Mouse (Mus musculus) bone marrow macrophage, adult 2 months (primary cell): ENCODE data around the gene Ccdc194.

ENCODE experiments used
- CTCF ChIP-seq: IDR thresholded peaks from 2 replicates; pipeline ENCODE4 v1.5.1; 2012; ENCODE audit warnings: low read depth, mild to moderate bottlenecking, low read length, moderate library complexity
- POLR2A ChIP-seq: IDR thresholded peaks from 2 replicates; pipeline ENCODE4 v1.6.1; 2012; ENCODE audit warnings: mild to moderate bottlenecking, low read depth, low read length, borderline replicate concordance

DNA sequence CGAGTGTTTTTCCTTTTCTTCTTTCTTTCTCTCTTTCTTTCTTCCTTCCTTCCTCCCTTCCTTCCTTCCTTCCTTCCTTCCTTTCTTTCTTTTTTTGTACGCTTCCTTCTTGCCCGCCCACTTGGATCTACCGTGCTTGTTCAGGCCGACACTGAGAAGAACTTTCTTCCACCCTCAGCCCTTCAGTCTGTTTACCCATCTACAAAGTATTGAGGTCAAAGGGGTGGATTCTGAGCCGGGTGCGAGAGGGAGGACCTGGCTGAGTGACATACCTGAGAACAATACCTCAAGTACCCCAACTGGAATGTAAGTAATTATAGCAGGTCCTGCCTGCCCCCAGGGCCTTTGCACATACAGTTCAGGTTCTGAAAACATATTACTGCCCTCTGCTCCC lies 39.4 kb downstream of the Ccdc194 start:
- no peak for TF ChIP-seq POLR2A
- TF ChIP-seq CTCF: no peak
